Mouse (Mus musculus) gastrocnemius, adult 8-10 months (tissue): ENCODE measurements around the gene Pigw. TPM values are rescaled to one million over a fixed set of nuclear protein-coding genes. Genes with fewer than 3 reads are reported as not detected.
"Not testable (repeated sequence)": the region's sequence is repeated elsewhere in the genome, so short reads cannot be mapped to it uniquely, and the experiment has no call there.

Experiments used
- DNase-seq, 2 experiments: peaks; one replicate each; pipeline ENCODE4 v3.0.0; 2022; ENCODE audit warnings: low spot score in 2 of 2
- total RNA-seq, 4 experiments: library from RNA; stranded (reverse); gene quantifications; 2 replicates each; pipeline ENCODE4 v1.2.4; 2022

Gene Pigw
- total RNA-seq, 4 experiments from 2014 or later: 6.0 to 6.9 (median 6.2) TPM

DNA sequence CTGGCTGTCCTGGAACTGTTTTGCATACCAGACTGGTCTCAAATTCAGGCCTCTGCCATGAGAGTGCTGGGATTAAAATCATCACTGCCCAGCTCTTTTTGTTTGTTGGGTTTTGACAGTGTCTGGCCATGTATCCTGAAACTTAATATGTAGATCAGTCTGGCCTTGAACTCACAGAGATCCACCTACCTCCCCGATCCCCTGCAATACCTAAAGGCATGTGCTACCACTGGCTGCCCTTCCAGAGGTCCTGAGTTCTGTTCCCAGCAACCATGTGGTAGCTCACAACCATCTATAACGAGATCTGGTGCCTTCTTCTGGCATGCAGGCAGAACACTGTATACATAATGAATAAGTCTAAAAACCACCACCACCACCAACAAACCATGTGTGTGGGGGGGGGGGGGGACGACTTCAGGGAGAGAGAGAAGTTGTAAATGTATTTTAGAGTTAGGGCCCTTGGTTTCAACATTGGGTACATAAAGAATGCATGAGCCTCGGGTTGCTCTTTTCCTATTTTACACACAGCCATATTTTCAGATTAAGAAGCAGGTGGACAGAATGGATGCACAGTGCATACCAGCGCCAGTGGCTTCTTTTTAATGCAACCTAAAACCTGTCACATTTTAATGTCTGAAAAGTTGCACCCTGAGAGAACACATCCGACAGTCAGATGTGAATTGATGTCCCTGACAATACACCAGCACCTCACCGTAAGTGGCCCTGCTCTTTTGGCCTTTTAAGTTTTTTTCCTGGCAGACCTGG is 896 bp downstream of the Pigw start:
- no peak for DNase-seq

DNA sequence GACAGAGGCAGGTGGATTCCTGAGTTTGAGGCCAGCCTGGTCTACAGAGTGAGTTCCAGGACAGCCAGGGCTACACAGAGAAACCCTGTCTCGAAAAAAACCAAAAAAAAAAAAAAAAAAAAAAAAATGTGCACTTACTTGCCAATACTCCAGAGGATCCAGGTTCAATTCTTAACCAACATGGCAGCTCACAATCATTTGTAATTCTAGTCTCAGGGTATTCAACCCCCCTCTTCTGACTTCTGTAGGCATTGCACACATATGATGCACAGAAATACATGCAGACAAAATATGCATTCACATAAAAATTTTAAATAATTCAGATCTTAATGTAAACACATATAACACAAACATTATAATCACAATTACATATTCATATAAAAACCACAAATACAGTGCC is 4.1 kb downstream of the Pigw start:
- not testable (repeated sequence) for DNase-seq

GRCm38 (mm10) chr11:84873042-84873833 is 6.8 kb downstream of the Pigw start:
- DNase-seq: no peak

GRCm38 (mm10) chr11:84871548-84872069 is 8.5 kb downstream of the Pigw start:
- no peak for DNase-seq

DNA sequence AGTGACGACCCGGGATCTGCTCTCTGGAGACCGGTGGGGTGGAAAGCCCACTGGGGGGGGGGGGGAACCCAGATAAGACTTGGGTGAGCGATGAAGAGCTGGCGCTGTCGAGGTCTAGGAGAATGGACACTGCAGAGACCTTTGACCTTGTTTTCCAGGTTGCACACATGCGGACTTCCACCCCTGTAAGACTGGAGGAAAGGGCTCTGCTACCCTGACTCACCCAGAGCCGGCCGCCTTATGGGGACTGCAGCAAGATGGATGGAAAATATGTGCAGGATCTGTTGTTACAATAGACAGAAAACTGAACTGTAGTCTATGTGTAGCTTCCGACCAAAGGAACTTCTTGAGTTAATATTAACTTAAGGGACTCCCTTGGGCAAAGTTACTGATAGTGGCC is 9.0 kb downstream of the Pigw start:
- no peak for DNase-seq

- DNase-seq: peak; percentile 85 to 90
These were observed 9.6 kb downstream of the Pigw start, which contains the start of gene Ggnbp2 for GRCm38 (mm10) chr11:84870337-84871043. Ggnbp2 (minus strand) TSS chr11:84870817.

DNA sequence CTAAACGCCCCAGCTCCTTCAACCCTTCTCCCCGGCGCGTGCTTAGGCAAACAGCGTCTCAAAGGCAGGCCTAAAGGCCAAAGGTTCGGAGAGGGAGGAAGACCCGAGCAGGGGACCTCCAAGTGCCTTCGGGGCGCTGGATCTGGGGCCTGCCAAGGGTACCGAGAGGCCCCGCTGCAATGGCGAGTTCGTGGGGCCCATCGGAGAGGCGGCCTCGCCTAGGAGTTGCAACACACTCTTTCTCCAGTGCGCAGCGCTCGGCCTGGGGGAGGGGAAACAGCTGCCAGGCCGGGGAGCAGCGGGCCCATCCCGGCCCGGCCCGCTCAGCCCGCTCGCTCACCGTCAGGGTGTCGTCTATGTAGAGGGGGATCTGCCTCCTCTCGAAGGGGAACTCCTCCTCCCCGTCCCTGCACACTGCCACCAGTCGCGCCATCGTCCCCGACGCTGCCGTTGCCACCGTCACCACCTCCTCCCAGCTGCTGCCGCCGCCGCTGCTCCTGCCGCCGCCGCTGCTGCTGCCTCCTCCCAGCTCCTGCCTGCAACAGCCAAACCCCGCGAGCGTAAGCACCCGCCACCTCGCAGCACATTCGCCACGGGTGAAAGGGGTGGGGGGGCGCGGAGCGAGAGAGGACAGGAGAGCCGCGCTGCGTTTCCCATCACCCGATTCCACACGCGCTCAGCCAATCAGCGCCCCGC is 10.4 kb downstream of the Pigw start:
- peak; percentile 92 to 93 for DNase-seq

- no peak for DNase-seq
These were observed 11.3 kb downstream of the Pigw start for GRCm38 (mm10) chr11:84868786-84869259.

- DNase-seq: no peak
These were observed 12.5 kb downstream of the Pigw start for GRCm38 (mm10) chr11:84867586-84867985.

GRCm38 (mm10) chr11:84865268-84865667 is 14.8 kb downstream of the Pigw start:
- DNase-seq: no peak

DNA sequence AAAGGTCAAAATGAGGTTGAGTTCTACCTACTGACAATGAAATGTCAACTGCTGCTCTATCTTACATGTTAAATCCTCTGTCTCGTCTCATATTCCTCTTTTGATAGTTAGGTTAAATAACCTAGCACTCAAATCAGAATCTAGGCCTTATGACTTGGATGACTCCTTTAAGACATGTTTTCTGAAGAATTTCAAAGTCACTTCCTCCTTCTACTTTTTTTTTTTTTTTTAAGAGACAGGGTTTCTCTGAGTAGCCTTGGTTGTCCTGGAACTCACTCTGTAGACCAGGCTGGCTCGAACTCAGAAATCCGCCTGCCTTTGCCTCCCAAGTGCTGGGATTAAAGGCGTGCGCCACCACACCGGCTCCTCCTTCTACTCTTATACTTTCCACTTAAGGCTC is 24.8 kb downstream of the Pigw start:
- DNase-seq: no peak

GRCm38 (mm10) chr11:84847475-84848090 is 32.5 kb downstream of the Pigw start:
- DNase-seq: no peak

- no peak for DNase-seq
These were observed 33.2 kb downstream of the Pigw start for GRCm38 (mm10) chr11:84846741-84847474.

DNA sequence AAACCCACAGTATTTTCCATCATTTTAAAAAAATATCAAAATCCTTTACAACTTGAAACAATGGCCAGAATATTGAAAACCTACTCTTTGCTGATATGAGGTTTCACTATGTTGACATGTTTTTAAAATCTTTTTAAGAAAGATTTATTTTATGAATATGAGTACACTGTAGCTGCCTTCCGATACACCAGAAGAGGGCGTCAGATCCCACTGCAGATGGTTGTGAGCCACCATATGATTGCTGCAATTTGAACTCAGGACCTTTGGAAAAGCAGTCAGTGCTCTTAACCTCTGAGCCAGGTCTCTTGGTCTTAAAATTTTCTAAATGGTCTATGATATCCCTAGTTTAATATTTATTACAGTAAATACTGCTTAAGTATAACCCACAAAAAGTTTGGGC is 40.8 kb downstream of the Pigw start:
- no peak for DNase-seq

- not testable (repeated sequence) for DNase-seq
These were observed 50.6 kb downstream of the Pigw start for GRCm38 (mm10) chr11:84829495-84829894.

DNA sequence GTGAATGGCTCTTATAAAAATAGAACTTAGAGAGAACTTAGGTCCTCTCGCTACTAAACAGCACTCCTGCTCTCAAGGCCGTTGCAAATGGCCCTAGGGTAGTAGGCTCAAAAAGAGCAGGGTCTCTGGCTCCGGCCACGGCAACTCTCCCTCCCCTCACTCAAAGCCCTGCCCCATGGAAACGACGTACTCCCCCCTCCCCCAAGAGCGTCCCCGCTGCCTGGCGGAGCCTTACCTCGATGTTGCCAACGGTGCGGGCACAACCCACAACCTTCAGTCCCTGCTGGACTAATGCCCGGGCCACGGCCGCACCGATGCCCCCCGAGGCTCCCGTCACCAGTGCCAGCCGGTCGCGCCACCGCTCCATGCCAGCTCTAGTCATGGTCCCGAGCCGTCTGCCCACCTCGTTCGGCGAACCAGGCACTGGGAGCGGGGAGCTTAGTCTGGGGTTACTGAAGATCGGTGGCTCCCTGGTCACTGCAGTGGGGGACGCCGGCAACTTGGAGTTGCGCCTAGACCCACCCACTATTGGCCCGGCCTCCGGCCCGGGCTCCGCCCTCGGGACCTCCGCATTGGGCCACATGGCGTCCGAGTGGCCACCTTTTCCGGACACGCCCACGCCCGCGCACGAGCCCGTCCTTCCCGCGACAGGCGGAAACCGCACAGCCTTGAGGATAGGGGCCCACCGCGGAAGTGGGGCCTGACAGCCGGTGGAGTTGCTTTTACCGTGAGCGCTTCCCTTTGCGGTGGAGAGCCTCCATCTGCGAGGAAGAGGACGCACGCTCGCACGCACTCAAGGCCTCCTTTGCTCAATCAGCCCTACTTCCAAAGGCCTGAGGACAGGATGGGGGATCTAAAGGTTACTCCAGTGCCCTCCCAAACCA is 51.3 kb downstream of the Pigw start, which contains the start of gene Dhrs11:
Gene Dhrs11 (minus strand): TSS at position 479 of the 884 bp plus-strand sequence.
- peak; percentile 96 for DNase-seq

DNA sequence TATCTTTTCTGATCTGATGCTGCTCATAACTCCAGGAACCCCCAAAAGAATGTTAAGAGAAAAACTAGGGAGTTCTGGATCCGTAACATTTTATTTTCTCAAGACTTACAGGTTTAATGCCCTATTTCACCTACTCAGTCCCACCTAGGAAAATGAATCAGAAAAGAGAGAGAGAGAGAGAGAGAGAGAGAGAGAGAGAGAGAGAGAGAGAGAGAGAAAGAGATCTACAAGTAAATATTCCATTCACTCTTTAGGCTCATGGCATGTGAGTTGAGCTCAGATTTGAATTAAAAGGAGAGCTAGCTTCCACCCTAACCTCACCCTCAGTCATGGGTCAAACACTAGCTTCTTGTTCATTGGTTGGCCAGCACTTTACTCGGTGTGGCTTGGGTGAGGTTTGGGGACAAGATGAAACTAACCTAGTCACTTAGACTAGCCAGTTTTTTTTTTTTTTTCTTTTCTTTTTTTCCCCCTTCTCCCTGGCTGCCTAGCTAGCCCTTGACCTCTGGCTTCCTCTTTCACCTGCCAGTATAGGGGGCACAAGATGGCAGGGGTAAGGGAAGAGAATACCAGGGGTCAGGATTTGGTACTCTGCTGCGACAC is 52.1 kb downstream of the Pigw start:
- DNase-seq: no peak

DNA sequence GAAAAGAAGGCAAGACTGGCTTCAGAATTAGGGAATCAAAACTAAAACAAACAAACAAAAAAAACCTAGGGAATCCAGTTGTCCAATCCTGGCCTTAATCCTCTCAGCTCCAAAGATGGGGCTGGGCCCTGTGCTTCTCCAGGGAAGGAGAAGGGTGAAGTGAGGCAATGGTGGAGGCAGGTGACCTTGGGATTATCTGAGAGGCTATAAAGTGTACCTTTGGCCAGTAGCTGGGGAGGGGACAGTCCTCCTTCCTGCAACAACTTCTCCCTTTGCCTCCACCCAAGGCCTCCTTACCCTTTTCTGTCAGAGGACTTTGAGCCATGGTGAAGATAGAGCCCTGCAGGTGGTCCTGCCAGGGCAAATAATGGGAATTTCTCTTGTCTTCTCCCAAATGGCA is 52.6 kb downstream of the Pigw start:
- DNase-seq: no peak
